Mouse (Mus musculus) c-Kit-positive CD71-negative TER-119-negative erythroid progenitor cells, embryonic 14.5 days (primary cell): ENCODE results near the gene Hoxc8.

Experiments
- DNase-seq: peaks from one replicate; pipeline ENCODE4 v3.0.0-alpha.2; 2013; ENCODE audit warnings: low read depth

Gene Hoxc8

DNA sequence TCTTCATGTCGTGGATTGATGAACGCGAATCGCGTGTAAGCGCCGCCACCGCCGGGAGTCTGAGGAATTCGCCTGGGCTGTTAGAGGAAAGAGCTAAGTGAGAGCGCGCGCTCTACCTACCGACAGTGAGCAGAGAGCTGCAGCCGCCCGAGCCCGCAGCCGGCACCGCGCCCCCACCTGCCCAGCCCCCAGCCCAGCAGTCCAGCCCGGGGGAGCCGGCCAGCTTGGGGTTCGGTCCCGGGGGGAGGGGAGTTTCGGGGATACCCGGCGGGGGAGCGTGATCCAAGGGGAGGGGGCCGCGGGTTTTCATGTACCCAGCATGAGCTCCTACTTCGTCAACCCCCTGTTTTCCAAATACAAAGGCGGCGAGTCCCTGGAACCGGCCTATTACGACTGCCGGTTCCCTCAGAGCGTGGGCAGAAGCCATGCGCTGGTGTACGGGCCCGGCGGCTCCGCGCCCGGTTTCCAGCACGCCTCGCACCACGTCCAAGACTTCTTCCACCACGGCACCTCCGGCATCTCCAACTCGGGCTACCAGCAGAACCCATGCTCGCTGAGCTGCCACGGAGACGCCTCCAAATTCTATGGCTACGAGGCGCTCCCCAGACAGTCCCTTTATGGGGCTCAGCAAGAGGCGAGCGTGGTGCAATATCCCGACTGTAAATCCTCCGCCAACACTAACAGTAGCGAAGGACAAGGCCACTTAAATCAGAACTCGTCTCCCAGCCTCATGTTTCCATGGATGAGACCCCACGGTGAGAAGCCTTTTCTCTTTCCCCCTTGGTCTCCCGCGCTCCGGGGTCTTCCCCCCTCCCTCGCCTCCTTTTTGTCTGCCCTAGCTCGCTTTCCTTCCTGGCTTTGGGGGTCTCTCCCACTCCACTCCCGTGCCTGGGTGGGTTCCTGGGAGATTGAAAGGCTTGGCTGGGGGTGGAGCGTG, at the start of gene Hoxc8:
TSS of gene Hoxc8 (plus strand) at position 147 of the 937 bp plus-strand sequence.
- no peak for DNase-seq

DNA sequence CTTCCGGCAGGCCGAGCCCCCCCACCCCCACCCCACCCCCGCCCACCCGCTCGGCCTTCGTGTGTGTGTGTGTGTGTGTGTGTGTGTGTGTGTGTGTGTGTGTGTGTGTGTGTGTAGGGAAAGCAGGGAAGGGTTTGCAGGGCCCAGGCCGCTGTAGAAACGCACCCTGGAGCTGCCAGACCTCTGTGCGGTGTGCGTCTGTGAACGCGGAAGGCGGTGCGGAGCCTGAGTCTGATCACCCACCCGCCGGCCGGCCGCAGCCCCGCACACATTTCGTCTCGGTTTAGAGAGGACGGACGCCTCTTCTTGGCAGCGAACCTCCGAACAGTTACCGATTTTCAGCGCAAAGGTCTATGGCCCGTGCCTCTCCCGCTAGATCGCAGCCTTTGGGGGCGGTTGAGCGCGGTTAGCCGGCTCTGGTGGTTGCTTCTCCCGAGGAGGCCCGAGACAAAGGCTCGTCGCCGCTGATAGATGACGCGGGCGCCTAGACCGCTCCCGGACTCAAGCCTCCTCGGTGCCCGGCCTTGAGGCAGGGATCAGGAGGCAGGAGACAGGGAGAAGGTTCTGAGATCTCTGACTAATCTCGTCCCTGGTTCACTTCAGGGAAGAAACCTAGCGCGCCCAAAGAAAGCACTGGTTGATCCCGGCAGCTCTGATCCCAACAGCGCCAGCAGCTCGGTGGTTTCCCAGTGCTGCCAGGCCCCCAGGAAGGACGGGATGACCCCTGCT, 47.5 kb upstream of the Hoxc8 start:
- no peak for DNase-seq

DNA sequence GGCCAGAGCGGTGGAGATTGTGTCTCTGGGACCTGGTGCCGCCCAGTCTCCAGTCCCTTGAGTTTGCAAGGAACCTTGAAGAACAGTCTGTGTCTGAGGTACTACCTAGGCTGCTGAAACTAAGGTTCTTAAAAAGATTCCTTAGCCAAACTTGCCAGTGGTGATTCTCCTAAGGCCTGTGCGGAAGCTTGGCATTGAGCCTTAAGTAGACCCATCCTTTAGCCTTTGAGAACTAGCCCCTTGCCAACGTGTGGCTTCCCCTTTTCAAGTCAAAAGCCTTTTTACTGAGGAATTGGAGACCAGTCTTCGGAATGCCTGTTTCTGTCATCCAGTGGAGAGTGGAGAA, 47.0 kb upstream of the Hoxc8 start:
- DNase-seq: no peak

DNA sequence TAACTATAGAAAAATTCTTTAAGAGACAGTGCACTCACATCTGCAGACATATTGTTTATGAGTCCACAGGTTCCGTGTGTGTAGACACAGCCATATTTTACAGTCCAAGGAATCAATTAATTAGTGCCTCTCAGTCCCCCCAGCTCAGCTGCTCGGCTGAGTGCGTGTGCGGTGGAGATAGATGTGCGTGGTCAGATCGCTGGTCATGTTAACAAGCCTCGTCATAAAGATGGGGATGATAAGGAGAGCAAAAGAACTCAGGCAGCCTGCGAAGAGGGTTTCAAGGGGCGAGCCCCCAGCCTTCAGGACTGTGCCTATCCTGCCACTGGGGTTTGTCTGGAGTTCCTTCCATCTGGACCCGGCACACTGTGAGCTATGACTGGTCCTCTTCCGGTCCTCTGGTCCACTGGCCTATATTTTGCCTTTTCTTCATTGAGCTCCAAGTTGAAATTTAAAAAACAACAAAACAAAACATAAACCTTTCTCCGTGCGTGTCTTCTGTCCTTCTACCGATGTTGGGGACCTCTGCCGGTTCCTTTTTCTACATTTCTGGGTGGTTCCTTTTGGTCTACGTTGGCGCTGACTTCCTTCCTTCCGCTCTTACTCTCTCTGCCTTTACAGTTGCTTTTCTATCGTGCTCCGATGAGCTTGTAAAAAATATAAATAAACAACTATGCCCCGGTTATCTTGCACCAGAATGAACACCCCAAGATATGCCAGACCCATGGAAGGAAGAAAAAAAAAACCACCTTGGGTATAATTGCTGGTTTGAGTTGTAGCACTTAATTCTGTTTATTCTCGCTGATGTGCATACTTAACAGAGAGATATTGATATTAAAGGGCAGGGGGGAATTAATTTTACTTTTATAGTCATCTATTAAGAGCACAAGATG, 45.0 kb upstream of the Hoxc8 start:
- no peak for DNase-seq

DNA sequence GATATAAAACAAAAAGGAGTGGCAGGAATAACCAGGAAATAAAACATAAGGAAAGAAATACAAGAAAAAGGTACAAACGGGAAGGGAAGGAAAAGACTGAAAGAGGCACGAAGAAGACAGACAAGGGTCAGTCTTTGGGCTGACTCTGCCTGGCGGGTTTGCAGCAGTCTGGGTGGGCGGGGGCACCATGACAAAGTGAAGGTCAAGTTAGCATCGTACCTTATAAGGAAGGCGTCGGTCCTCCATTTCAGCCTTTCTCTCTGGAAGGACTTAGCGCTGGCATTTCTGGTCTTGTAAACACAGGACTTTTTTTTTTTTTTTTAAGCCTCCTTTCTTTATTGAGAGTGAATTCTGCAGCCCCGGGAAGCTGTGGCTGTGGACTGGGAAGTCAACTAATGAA, 43.1 kb upstream of the Hoxc8 start:
- DNase-seq: no peak

DNA sequence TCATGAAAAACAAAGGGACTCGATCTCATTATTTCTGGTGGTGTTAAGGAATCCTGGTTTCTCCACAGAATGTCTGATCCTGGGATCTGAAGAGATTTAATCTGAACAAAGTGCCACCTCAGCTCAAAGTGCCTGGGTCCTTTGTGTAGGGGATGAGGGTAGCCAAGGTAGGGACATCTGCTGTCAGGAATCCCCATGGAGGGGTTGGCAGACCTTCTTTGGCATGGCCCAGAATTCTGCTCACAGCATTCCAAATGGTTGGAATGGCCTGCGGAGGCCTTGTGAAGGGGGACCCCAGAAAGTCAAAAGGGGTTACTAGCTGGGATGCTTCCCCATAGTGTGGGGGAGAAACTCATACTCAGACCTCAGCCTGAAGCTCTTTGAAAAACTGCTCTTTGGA, 41.6 kb upstream of the Hoxc8 start:
- DNase-seq: no peak

DNA sequence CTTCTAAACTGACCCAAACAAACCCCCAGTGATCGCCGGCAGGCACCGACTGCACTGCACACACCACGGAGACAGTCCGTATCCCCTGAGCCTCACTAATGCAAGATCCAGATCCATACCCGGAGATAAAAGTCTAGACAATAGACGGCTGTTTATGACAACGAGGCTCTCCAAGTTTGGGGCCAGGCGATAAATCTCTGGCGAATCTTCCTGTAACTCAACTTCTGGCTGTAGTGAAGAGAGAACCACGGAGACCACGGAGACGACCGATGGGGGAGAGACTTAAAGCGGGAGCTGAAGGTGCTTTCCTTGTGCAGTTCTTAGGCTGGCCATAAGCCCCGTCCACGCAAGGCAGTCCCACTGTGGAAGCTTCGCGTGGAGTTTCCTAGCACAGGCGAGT, 40.7 kb upstream of the Hoxc8 start:
- no peak for DNase-seq

DNA sequence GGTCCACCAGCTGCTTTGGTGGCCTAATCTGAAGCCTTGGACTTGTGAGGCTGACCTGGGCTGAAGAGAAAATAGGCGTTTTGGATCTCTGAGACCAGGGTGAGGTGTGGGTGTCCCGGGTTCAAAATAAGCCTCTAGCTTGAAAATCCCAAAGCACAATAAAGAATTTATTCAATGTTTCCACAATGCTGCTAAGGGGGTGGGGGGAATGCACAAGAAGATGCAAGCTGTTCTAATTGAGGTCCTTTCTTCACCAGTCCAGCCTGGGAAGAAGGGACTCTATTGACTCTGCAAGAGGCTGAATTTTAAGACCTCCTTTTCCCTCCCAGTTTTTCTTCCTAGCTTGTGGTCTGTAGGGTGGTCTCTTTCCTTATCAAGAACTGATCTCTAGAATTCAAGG, 39.5 kb upstream of the Hoxc8 start:
- DNase-seq: no peak

DNA sequence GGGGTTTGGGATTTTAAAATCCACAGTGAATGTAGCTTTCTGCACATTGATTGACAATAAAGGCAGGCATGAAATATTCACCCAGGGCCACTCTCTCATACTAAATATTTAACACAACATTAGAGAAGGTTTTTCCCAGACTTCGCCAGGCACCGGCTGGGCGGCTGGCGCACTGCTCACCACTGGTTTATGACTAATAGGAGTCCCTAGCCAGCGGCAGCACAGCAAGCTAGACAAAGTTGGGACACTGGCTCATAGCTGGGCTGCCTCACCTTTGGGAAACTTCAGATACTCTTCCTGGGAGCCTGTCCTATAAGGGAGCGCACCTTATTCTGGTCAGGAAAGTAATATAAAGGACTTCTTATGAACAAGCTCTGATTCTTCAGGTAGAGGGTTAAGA, 36.8 kb upstream of the Hoxc8 start:
- DNase-seq: no peak

DNA sequence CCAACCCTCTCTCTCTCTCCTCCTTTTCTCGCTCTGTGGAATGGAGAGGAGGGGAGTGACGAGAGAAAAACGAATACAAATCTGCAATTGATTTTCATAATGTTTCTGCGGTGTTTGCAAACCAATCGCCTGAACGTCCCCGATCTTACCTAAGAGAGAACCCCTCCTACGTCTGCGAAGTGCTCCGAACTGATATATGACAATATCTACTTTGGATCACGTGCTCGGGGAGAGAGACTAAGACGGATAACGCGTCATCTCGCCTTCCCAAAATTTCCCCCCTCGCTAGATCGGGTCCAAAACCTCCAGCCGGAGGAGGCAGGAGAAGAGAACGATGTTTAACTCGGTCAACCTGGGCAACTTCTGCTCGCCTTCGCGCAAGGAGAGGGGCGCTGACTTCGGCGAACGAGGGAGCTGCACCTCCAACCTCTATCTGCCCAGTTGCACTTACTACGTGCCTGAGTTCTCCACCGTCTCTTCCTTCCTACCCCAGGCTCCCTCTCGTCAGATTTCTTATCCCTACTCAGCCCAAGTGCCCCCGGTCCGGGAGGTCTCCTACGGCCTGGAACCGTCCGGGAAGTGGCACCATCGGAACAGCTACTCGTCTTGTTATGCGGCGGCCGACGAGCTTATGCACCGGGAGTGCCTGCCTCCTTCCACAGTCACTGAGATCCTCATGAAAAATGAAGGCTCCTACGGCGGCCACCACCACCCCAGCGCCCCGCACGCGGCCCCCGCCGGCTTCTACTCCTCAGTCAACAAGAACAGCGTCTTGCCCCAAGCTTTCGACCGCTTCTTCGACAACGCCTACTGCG, 36.0 kb upstream of the Hoxc8 start, which contains the start of gene Hoxc11:
TSS of gene Hoxc11 (plus strand) at position 236 of the 815 bp plus-strand sequence.
- DNase-seq: no peak

DNA sequence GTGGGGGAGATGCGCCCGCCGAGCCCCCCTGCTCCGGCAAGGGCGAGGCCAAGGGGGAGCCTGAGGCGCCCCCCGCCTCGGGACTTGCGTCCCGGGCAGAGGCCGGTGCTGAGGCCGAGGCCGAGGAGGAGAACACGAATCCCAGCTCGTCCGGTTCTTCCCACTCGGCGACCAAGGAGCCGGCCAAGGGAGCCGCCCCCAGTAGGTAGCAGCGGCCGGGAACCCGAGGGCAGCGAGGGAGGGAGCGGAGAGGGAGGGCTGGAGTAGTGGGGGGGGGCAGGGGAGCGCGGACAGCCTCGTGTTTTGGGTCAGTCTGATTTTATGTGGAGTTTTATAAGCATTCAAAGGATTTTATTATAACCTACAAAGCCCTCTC, 35.4 kb upstream of the Hoxc8 start:
- no peak for DNase-seq

DNA sequence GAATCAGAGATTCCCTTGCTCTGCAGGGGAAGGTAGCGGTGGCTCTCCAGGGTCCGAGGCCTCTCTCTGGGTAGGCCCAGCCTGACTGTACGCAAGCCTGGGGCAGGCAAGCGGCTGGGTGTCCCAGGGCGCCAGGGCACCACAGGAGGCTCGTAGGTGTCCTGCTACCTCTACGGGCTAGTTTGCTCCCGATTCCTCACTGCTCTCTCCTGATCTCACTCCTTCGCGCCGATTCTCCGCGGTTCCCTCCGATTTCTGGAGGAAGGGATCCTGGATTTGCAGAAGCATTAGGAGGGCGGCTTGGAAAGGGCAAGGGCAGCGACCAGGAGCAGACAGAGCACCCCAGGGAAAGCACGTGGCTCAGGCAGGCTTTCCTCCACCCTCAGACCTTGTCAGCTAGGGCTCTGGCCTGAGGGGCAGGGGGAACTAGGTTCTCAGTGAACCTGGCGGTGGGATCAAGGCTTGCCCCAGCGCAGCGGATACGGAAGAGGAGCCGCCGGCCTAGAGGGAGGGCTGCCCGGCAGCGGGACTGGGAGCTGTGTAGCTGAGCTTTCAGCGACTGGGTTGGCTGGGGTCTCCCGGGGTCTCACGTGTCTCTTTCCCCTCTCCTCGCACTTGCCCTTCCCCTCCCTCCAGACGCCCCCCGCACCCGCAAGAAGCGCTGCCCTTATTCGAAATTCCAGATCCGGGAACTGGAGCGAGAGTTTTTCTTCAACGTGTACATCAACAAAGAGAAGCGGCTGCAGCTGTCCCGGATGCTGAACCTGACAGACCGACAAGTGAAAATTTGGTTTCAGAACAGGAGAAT, 34.4 kb upstream of the Hoxc8 start:
- DNase-seq: no peak

DNA sequence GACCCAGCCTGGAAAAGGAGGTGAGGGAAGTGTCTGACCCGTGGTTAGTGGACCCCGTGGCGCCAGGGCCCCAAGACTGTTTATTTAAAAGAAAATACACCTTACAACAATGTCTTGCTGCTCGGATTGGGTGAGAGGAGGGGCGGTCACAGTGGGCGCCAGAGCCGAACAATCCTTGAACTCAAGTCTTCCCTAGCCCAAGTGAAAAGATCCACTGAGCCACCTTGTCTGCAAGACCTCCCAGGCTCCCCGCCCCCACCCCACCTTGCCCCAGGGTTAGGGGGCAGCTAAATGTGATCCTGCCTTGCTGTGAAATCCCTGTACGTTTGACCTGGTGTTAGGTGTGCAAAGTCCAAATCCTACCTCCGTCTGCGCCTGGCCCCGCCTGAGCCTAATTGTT, 33.5 kb upstream of the Hoxc8 start:
- DNase-seq: no peak

DNA sequence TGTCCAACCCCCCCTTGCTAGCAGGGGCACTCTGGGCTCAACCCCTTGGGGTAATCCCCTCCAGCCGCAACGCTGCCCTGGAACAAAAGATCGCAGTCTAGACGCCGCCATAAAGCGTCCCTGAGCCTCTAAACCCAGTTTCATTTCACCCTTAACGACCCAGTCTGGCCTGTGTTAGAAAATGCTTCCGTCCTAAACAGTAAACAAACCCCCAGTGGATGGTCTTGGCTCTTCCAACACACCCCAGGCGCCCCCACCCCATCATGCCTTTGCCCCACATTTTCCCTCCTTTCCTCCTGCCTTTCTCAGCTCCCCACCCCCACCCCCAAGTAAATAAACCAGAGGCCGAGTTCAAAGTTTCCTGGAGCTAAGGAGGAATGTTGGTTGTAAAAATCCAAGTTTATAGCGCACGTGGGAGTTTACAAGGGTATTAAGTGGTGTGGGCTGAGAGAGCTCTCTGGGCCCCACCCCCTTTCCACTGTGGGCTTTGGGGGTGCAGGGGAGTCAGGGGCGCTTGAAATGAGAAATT, 30.7 kb upstream of the Hoxc8 start:
- DNase-seq: no peak

DNA sequence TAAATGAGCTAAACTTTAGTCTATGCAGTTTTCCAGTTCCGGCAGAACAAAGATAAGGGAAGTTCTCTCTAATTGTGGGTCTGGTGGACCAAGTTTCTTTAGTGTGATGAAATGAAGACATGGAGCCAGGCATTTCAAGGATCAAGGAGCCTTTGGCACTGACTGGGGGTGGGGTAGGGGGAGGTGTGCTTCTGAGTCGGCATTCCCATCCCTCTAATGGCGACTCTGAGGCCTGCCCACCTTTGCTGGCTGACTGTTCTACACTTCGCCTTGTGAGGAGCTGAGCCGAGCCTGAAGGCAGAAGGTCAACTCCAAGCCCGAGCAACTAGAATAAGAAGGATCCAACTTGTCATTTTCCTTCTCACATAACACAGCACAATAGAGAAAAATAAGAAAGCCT, 28.7 kb upstream of the Hoxc8 start:
- DNase-seq: no peak

DNA sequence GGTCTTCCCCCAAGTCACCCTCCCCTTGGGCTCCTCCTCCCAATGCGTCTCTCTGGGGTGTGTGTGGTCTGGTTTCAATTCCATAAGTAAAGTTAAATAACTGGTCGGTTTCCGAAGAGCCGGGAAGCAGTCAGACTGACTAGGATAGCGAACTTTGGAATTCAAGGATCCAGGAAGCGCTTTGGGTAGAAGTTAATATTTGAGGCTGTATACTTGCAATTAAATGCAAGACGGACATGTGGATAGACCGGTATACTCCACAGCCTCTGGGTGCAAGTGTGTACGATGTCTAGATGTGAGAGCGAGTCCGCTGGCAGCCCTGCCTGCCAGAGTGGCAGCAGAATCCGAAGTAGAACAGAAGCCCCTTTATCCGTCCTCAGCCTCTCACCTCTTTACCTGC, 27.9 kb upstream of the Hoxc8 start:
- no peak for DNase-seq

DNA sequence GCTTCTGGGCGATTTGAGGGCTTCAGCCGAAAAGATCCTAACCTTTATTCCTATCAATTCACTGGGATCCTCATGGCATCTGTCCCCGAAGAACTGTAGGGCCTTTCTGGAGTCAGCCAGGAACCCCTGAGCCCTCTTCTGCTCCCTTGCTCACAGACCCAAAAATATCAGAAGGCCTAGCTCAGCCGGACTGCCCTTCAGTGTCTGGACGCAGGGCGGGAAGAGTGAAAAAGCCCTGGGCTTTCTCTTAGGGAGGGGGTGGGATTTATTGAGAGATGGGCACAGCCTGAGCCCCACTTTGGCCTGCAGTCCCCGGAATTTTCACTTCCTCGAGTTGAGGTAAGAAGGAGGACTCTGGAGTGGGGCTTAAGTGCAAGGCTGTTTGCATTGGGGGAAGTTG, 27.1 kb upstream of the Hoxc8 start:
- no peak for DNase-seq

DNA sequence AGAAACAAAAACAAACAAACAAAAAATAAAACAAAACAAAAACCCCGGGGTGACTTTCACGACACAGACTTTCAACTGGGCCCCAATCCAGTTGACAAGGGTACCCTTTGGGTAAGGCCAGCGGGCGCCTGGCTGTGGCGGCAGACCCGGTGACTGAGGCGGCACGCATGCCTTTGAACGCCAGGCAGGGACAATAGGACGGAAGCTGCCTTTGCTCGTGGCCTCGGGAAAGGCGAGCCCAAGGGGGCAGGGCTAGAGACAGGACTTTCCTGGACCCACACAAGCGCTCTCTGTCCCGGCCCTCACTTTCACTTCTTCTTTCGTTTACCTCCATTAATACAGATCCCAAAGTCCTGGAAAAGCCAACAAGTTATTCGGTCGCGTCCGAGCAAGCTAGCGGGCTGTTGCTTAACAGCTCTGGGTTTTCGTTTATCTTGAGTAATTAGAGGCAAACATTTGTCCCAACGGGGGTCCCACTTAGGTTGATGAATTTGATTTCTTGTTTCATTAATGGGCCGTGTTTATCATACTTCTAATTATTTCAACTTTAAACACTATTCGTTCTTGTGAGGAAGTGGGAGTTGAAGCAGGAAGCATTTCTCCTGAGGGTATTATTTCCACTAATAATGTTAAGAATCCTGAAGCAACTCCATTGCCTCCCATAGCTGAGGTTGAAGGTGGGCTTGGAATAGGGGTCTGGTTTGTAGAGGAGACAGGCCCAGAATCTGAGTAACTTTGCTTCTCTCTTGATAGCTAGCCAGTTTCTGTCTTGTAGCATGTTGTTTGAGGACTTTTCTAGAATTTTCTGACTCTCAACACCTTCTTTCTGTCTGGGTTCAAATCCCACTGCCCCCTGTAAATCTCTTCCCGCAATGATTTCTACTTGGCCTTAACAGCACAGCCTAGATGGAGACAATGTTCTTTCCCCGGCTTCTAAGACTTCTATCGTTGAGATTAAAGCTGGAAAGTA, 26.5 kb upstream of the Hoxc8 start:
- no peak for DNase-seq
